Mouse (Mus musculus) ES-E14 (cell line): ENCODE measurements around the gene AU040320. TPM values are rescaled to one million over a fixed set of nuclear protein-coding genes. Genes with fewer than 3 reads are reported as not detected.

Experiments used
- DNase-seq: peaks from one replicate; pipeline ENCODE4 v3.0.0-alpha.2; 2013; ENCODE audit warnings: low read depth, low spot score
- H3K27ac ChIP-seq: 2 replicates; pipeline ENCODE4 v1.5.1; 2012; ENCODE audit warnings: low read depth, mild to moderate bottlenecking, low read length, moderate library complexity, mixed read lengths; ENCODE audit not compliant: poor library complexity, insufficient read depth, severe bottlenecking
- H3K36me3 ChIP-seq: 2 replicates; pipeline ENCODE4 v1.6.1; 2012; ENCODE audit warnings: mild to moderate bottlenecking, low read length, moderate library complexity, mixed read lengths; ENCODE audit not compliant: control insufficient read depth, poor library complexity, insufficient read depth, severe bottlenecking
- H3K4me1 ChIP-seq, 2 experiments: fragments of 150-350 bp in 1 of 2; sonication (generic) in 1 of 2; 2 replicates each; pipeline ENCODE4 v1.6.1; 2012; ENCODE audit warnings: low read length in 2 of 2, mild to moderate bottlenecking in 1 of 2, mixed read lengths in 1 of 2; ENCODE audit not compliant: control insufficient read depth in 2 of 2, insufficient read depth in 2 of 2, poor library complexity in 1 of 2
- H3K4me3 ChIP-seq, 2 experiments: fragments of 150-350 bp in 1 of 2; sonication (generic) in 1 of 2; 2 replicates each; pipeline ENCODE4 v1.5.1; 2012; ENCODE audit warnings: low read length in 2 of 2, low read depth in 1 of 2, mild to moderate bottlenecking in 1 of 2, mixed read lengths in 1 of 2; ENCODE audit not compliant: insufficient read depth in 1 of 2, poor library complexity in 1 of 2, severe bottlenecking in 1 of 2
- H3K9ac ChIP-seq: 2 replicates; pipeline ENCODE4 v1.6.1; 2012; ENCODE audit warnings: low read depth, mild to moderate bottlenecking, low read length, mixed read lengths; ENCODE audit not compliant: poor library complexity, insufficient read depth, severe bottlenecking
- H3K9me3 ChIP-seq: fragments of 150-350 bp; sonication (generic); 2 replicates; pipeline ENCODE4 v1.6.1; 2012; ENCODE audit warnings: low read depth, mild to moderate bottlenecking, low read length; ENCODE audit not compliant: control insufficient read depth, insufficient read depth
- CHD2 ChIP-seq: IDR thresholded peaks from 2 replicates; pipeline ENCODE4 v1.6.1; 2014; ENCODE audit warnings: mild to moderate bottlenecking, low read depth, low read length, inconsistent platforms
- HCFC1 ChIP-seq: IDR thresholded peaks from 2 replicates; pipeline ENCODE4 v1.6.1; 2012; ENCODE audit warnings: low read length, inconsistent platforms, borderline replicate concordance; ENCODE audit not compliant: insufficient read depth
- MAFK ChIP-seq: IDR thresholded peaks from 2 replicates; pipeline ENCODE4 v1.6.1; 2014; ENCODE audit warnings: mild to moderate bottlenecking, low read depth, low read length, inconsistent platforms; ENCODE audit not compliant: insufficient read depth
- ZC3H11A ChIP-seq: IDR thresholded peaks from 2 replicates; pipeline ENCODE4 v1.6.1; 2012; ENCODE audit warnings: low read depth, mild to moderate bottlenecking, inconsistent platforms, low read length, borderline replicate concordance
- ZNF384 ChIP-seq: IDR thresholded peaks from 2 replicates; pipeline ENCODE4 v1.6.1; 2012; ENCODE audit warnings: low read depth, low read length, inconsistent platforms
- in situ Hi-C, 2 experiments: fragments of 600-800 bp; cut with MboI; formaldehyde crosslinking; loops; one replicate each; pipeline ENCODE4 v1.15.1; 2025; ENCODE audit warnings: low sequenced_read_pairs in 2 of 2, inconsistent platforms in 1 of 2; ENCODE audit not compliant: unreplicated experiment in 2 of 2
- total RNA-seq: library from RNA; depleted of rRNA; stranded (reverse); fragments of 300-350 nt; gene quantifications from 2 replicates; pipeline ENCODE4 v1.2.3, GENCODE M21; 2012

The AU040320 gene
- total RNA-seq, 1 experiment, result 11.3 TPM

- in situ Hi-C loops, result loop anchor here in 1 of 2 experiments (10.0 kb wide), 1 partner anchor 131 kb away; the partner anchor contains the start of gene 5730409E04Rik
- peaks cover 3 to 9% of the 10 kb centered on the region in 2 experiments; a peak in 3 of 4 replicates for H3K4me1 ChIP-seq
- peak within 1 kb of the TSS; percentile 49 for H3K4me3 ChIP-seq
- TF ChIP-seq ZC3H11A (no peak), CHD2 (no peak), MAFK (no peak), ZNF384 (no peak), HCFC1 (no peak)
- H3K9me3 ChIP-seq, result no peaks in the 10 kb centered on the region
- no peak within 1 kb of the TSS for H3K27ac ChIP-seq
- DNase-seq, result no peak
- H3K36me3 ChIP-seq, result no peaks in the 10 kb centered on the region
- H3K9ac ChIP-seq, result 0 out of 2 replicates have a peak within 1 kb of the TSS, but pooled peaks have one; percentile 17
These were observed 17.3 kb upstream of the AU040320 start, which contains the start of gene Tfap2e for GRCm38 (mm10) chr4:126736001-126736414. Gene Tfap2e, minus strand, starts transcription at chr4:126736240.

- peak; percentile 74 for DNase-seq
- H3K4me1 ChIP-seq, result peaks cover 0 to 17% of the 10 kb centered on the region in 2 experiments; a peak in 3 of 4 replicates
- H3K9ac ChIP-seq, result no peak overlapping the region; the same call in 1 of the 2 replicates
These were observed 13.2 kb upstream of the AU040320 start for GRCm38 (mm10) chr4:126739966-126740676.

GRCm38 (mm10) chr4:126741448-126741847, 11.9 kb upstream of the AU040320 start:
- peak; percentile 82 for DNase-seq
- H3K4me1 ChIP-seq, result peaks cover 0 to 20% of the 10 kb centered on the region in 2 experiments; a peak in 3 of 4 replicates
- H3K27ac ChIP-seq, result no peak overlapping the region
- H3K36me3 ChIP-seq, result peaks cover 10% of the 10 kb centered on the region; the same call in 1 of the 2 replicates
- in situ Hi-C loops, result no loop called here
- no peaks in the 10 kb centered on the region for H3K9me3 ChIP-seq
- no peak overlapping the region for H3K9ac ChIP-seq
- TF ChIP-seq ZNF384, result no peak
- TF ChIP-seq CHD2, result no peak
- TF ChIP-seq ZC3H11A, result 0 out of 2 replicates have a peak, but pooled peaks have one; percentile 40
- TF ChIP-seq HCFC1, result no peak
- no peak for TF ChIP-seq MAFK
- H3K4me3 ChIP-seq, result no peak overlapping the region

More at GRCm38 (mm10) chr4:126739966-126740676, 13.2 kb upstream of the AU040320 start:
- H3K36me3 ChIP-seq, result peaks cover 5% of the 10 kb centered on the region; the same call in 1 of the 2 replicates
- in situ Hi-C loops, result loop anchor here in 1 of 2 experiments (10.0 kb wide), 1 partner anchor 135 kb away; the partner anchor contains the start of gene 5730409E04Rik
- no peak for TF ChIP-seq HCFC1
- peak; percentile 79 for TF ChIP-seq MAFK
- TF ChIP-seq CHD2, result no peak
- peak; percentile 14; the same call in 1 of the 2 replicates for TF ChIP-seq ZC3H11A
- TF ChIP-seq ZNF384, result peak; percentile 33; the same call in 1 of the 2 replicates
- peak overlapping the region in 1 of 2 experiments; percentile 16; a peak in 2 of 4 replicates for H3K4me3 ChIP-seq
- peak overlapping the region; percentile 34; the same call in 1 of the 2 replicates for H3K27ac ChIP-seq
- no peaks in the 10 kb centered on the region for H3K9me3 ChIP-seq

GRCm38 (mm10) chr4:126742976-126743375, 10.4 kb upstream of the AU040320 start:
- no peaks in the 10 kb centered on the region for H3K9me3 ChIP-seq
- peaks cover 16% of the 10 kb centered on the region; the same call in 1 of the 2 replicates for H3K36me3 ChIP-seq
- no peak for DNase-seq
- in situ Hi-C loops, result no loop called here
- TF ChIP-seq CHD2 (no peak), ZC3H11A (no peak), ZNF384 (no peak), MAFK (no peak), HCFC1 (no peak)
- H3K9ac ChIP-seq, result no peak overlapping the region
- H3K4me3 ChIP-seq, result no peak overlapping the region
- peaks cover 0 to 21% of the 10 kb centered on the region in 2 experiments; a peak in 3 of 4 replicates for H3K4me1 ChIP-seq
- H3K27ac ChIP-seq, result no peak overlapping the region
